Mouse (Mus musculus) thymus, adult 2 months (tissue): ENCODE results near the gene Pak1.

Experiments
- CTCF ChIP-seq: fragments of 200-500 bp; IDR thresholded peaks from 2 replicates; pipeline ENCODE4 v1.5.1; 2012; ENCODE audit warnings: mild to moderate bottlenecking, control low read depth, low read length, moderate library complexity, borderline replicate concordance; ENCODE audit not compliant: control insufficient read depth, poor library complexity, insufficient read depth; ENCODE audit errors: extremely low read depth
- POLR2A ChIP-seq: fragments of 200-500 bp; IDR thresholded peaks from 2 replicates; pipeline ENCODE4 v1.6.1; 2012; ENCODE audit warnings: mild to moderate bottlenecking, low read length, control low read depth, moderate library complexity; ENCODE audit not compliant: control insufficient read depth, poor library complexity, insufficient read depth; ENCODE audit errors: extremely low read depth

DNA sequence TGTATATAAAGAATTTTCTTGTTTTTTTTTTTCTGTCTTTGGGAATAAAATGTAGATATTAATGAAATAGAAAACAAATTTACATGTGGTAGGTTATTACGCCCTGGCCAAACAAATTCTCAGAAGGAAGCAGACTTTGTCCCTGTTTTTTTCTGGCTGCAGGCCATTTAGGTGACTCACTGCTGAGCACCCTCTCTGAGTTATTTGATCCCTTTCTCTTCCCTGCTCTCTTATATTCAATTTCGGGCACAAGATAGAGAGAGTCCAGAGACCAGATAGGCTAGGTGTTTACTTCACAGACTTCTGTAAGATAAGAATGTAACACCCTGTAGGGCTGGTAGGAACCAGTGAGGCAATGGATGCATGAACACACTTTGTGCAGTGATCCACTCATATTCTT is 57.2 kb downstream of the Pak1 start:
- TF ChIP-seq CTCF (no peak), POLR2A (no peak)
